Mouse (Mus musculus) lung, postnatal 14 days (tissue): ENCODE measurements around the gene Hopx.

ENCODE experiments used
- DNase-seq: peaks from one replicate; pipeline ENCODE4 v3.0.0; 2021

Hopx gene

GRCm38 (mm10) chr5:77131879-77132278 lies 17.0 kb upstream of the Hopx start:
- DNase-seq: no peak

- no peak for DNase-seq
Observed at GRCm38 (mm10) chr5:77130310-77131020, 15.5 kb upstream of the Hopx start.

GRCm38 (mm10) chr5:77129907-77130306 lies 15.0 kb upstream of the Hopx start:
- DNase-seq: no peak

- DNase-seq: no peak
Observed at GRCm38 (mm10) chr5:77128854-77129253, 13.9 kb upstream of the Hopx start.

GRCm38 (mm10) chr5:77126415-77126968 lies 11.6 kb upstream of the Hopx start:
- DNase-seq: peak; percentile 24

- DNase-seq: peak; percentile 34
Observed at GRCm38 (mm10) chr5:77124817-77125283, 9.9 kb upstream of the Hopx start.

- DNase-seq: no peak
Observed at GRCm38 (mm10) chr5:77124165-77124564, 9.2 kb upstream of the Hopx start.

- no peak for DNase-seq
Observed at GRCm38 (mm10) chr5:77123597-77123996, 8.7 kb upstream of the Hopx start.

- no peak for DNase-seq
Observed at GRCm38 (mm10) chr5:77122254-77123192, 7.6 kb upstream of the Hopx start.

GRCm38 (mm10) chr5:77120701-77121100 lies 5.8 kb upstream of the Hopx start:
- DNase-seq: no peak

- no peak for DNase-seq
Observed at GRCm38 (mm10) chr5:77119475-77120422, 4.8 kb upstream of the Hopx start.

- DNase-seq: no peak
Observed at GRCm38 (mm10) chr5:77115732-77116131, 811 bp upstream of the Hopx start.

GRCm38 (mm10) chr5:77113773-77114172 lies 1.1 kb downstream of the Hopx start:
- DNase-seq: no peak

- no peak for DNase-seq
Observed at GRCm38 (mm10) chr5:77112066-77112465, 2.9 kb downstream of the Hopx start.

GRCm38 (mm10) chr5:77109814-77110213 lies 5.1 kb downstream of the Hopx start:
- DNase-seq: no peak

GRCm38 (mm10) chr5:77108806-77109205 lies 6.1 kb downstream of the Hopx start:
- DNase-seq: no peak

- no peak for DNase-seq
Observed at GRCm38 (mm10) chr5:77107146-77107822, 7.6 kb downstream of the Hopx start.

- DNase-seq: no peak
Observed at GRCm38 (mm10) chr5:77102522-77103365, 12.2 kb downstream of the Hopx start.

- no peak for DNase-seq
Observed at GRCm38 (mm10) chr5:77100691-77101090, 14.2 kb downstream of the Hopx start.

GRCm38 (mm10) chr5:77099997-77100380 lies 14.9 kb downstream of the Hopx start:
- DNase-seq: no peak
